Mouse (Mus musculus) midbrain, embryonic 14.5 days (tissue): ENCODE measurements around the gene Pip5k1b. TPM values are rescaled to one million over a fixed set of nuclear protein-coding genes. Genes with fewer than 3 reads are reported as not detected.

Experiments
- ATAC-seq: fragments of 200-750 bp; cut with Nextera tagmentation; 2 replicates; pipeline ENCODE4 v1.8.0; 2017; ENCODE audit warnings: moderate number of reproducible peaks, moderate library complexity; ENCODE audit not compliant: low FRiP score, low TSS enrichment
- DNase-seq: peaks from one replicate; pipeline ENCODE4 v3.0.0-alpha.2; 2015
- H3K27ac ChIP-seq: fragments of 300-500 bp; sonication (generic); replicated peaks from 2 replicates; pipeline ENCODE4 v1.5.1; 2014; ENCODE audit warnings: mild to moderate bottlenecking, low read depth, low read length, moderate library complexity
- H3K27me3 ChIP-seq: fragments of 300-500 bp; sonication (generic); 2 replicates; pipeline ENCODE4 v1.6.1; 2014; ENCODE audit warnings: low read length, control low read depth, mixed read lengths; ENCODE audit not compliant: control insufficient read depth, insufficient read depth
- H3K36me3 ChIP-seq: fragments of 300-500 bp; sonication (generic); 2 replicates; pipeline ENCODE4 v1.6.1; 2014; ENCODE audit warnings: low read length, control low read depth; ENCODE audit not compliant: control insufficient read depth, insufficient read depth
- H3K4me1 ChIP-seq: fragments of 300-500 bp; sonication (generic); 2 replicates; pipeline ENCODE4 v1.6.1; 2014; ENCODE audit warnings: mild to moderate bottlenecking, antibody characterized with exemption, low read length, control low read depth; ENCODE audit not compliant: control insufficient read depth, insufficient read depth
- H3K4me2 ChIP-seq: fragments of 300-500 bp; sonication (generic); 2 replicates; pipeline ENCODE4 v1.6.1; 2014; ENCODE audit warnings: mild to moderate bottlenecking, low read length, moderate library complexity
- H3K4me3 ChIP-seq: fragments of 300-500 bp; sonication (generic); replicated peaks from 2 replicates; pipeline ENCODE4 v1.5.1; 2014; ENCODE audit warnings: low read depth, low read length
- H3K9ac ChIP-seq: fragments of 300-500 bp; sonication (generic); replicated peaks from 2 replicates; pipeline ENCODE4 v1.6.1; 2014; ENCODE audit warnings: mild to moderate bottlenecking, low read length, moderate library complexity
- H3K9me3 ChIP-seq: fragments of 300-500 bp; sonication (generic); 2 replicates; pipeline ENCODE4 v1.6.1; 2016; ENCODE audit warnings: low read length, control low read depth, mixed read lengths; ENCODE audit not compliant: control insufficient read depth
- WGBS: fragments of 180-500 bp; shearing (Covaris S2); extraction: QIAGEN DNeasy Blood & Tissue Kit; methylation state at CpG from one replicate; pipeline ENCODE4 v1.1.7; 2014; 5-methylcytosine and 5-hydroxymethylcytosine counted together
- polyA plus RNA-seq: library from polyadenylated mRNA; unstranded; fragments of >200 nt; fragmentation: Nextera tagmentation; extraction: Ambion mirVana; gene quantifications from 2 replicates; pipeline ENCODE4 v1.2.1, GENCODE M21; 2014

Pip5k1b gene
- polyA plus RNA-seq, 1 experiment from 2014 or later, result 2.1 TPM

DNA sequence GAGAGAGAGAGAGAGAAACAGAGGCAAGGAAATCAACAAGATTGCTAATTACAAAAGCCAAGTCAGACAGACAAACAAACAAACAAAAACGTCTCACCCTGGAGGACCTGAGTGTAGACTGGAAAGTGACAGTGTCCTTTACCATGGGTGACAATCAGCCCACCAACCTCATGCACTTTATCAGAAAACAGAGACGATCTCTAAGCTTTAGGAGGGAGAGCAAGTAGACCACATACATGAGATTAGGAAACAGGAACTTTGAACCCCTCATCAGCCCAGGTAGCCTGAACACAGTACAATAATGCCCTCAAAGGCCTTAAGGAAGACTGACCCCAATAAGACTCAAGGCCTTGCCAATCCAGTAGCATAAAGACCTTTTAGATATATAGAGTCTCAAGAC lies 227.8 kb downstream of the Pip5k1b start:
- Histone ChIP-seq H3K36me3 (no peaks in the 10 kb centered on the region), H3K9ac (no peak overlapping the region), H3K4me3 (no peak overlapping the region), H3K27me3 (no peaks in the 10 kb centered on the region), H3K9me3 (no peaks in the 10 kb centered on the region), H3K4me1 (peaks cover 8% of the 10 kb centered on the region; the same call in 1 of the 2 replicates), H3K27ac (no peak overlapping the region), H3K4me2 (no peak overlapping the region)
- no peak for ATAC-seq
- DNase-seq, result no peak
- 77% methylated on average over 2 of the region's 2 CpGs for WGBS

DNA sequence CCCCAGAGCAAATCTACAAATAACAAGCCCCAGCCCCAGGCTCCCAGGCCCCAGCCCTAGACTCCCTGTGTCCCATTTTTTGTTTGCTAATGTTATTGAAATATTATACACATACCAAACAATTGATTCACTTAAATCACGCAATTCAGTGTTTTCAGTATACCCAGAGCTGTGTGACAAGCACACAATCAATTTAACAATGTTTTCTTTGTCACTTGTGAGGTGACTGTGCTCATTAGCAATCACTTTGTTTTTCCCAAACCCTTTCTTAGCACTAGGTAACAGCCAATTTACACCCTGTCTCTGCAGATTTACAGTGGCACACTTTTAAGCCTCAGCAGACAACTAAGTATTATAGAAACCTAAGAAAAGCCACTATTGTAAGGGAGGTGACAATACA lies 228.7 kb downstream of the Pip5k1b start:
- peaks cover 8% of the 10 kb centered on the region; the same call in 1 of the 2 replicates for H3K4me1 ChIP-seq
- no peaks in the 10 kb centered on the region for H3K9me3 ChIP-seq
- DNase-seq (no peak), ATAC-seq (no peak)
- 51% methylated on average over 1 of the region's 1 CpGs for WGBS
- no peak overlapping the region for H3K9ac ChIP-seq
- no peaks in the 10 kb centered on the region for H3K27me3 ChIP-seq
- no peak overlapping the region for H3K27ac ChIP-seq
- no peak overlapping the region for H3K4me3 ChIP-seq
- no peak overlapping the region for H3K4me2 ChIP-seq
- H3K36me3 ChIP-seq, result no peaks in the 10 kb centered on the region

DNA sequence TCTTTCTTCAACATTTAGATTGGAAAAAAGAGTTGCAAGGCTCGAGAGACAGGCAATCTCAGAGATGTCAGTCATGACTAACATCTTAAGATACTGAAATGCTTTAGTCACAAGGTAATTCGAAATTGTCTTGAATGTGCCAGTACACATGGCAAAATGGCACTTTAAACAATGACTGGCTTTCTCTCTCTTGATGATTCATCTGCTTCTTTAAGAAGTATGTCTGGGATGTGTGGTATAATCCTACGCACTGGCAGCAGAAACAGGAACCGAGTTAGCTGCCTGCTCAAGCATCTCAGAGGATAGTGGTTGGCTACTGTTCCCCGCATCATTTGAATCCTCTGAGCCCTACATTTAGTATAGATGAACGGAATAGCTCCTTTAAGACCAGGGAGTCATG lies 230.0 kb downstream of the Pip5k1b start:
- H3K4me3 ChIP-seq, result no peak overlapping the region
- 83% methylated on average over 6 of the region's 6 CpGs for WGBS

DNA sequence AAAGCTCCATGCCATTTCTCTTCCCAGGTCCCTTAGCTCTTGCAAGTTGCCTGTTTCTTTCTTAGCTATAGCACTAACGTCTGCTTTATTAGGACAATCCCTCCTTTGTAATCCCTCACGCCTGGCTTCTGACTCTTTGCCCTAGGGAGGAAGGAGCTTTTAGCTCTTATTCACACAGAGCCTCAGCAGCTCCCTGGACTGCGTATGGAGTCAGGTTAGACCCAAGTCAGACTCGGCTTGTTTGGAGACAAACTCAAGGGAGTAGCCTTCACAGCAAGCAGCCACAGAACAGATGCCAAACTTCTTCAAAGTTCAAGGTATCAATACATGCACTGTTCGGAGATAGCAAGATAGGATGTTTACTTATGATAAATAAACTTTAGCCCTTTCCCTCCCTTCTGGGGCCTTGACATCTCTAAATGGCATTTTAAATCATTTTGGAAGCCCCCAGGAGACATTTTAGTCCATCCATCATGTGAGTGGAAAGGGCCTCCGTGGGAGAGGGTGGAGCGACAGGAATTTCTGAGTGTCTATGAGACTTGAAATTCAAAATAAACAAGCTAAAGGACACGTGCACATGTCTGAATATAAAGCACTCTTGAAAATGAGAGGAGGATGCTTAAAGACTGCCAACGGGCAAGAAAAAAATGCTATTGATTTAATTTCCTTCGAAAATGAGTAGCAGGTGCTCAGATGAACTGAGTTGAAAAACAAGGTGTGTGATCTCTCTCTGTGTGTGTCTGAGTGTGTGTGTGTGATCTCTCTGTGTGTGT lies 231.6 kb downstream of the Pip5k1b start:
- Histone ChIP-seq H3K4me1 (peaks cover 8% of the 10 kb centered on the region; the same call in 1 of the 2 replicates), H3K27me3 (no peaks in the 10 kb centered on the region), H3K4me3 (no peak overlapping the region), H3K9me3 (no peaks in the 10 kb centered on the region), H3K4me2 (no peak overlapping the region), H3K9ac (no peak overlapping the region), H3K27ac (no peak overlapping the region), H3K36me3 (no peaks in the 10 kb centered on the region)
- DNase-seq, result no peak
- 42% methylated on average over 10 of the region's 10 CpGs for WGBS
- no peak for ATAC-seq

More for the DNA sequence above, 230.0 kb downstream of the Pip5k1b start:
- no peak for DNase-seq
- Histone ChIP-seq H3K27me3 (no peaks in the 10 kb centered on the region), H3K9ac (no peak overlapping the region), H3K9me3 (no peaks in the 10 kb centered on the region), H3K36me3 (no peaks in the 10 kb centered on the region), H3K4me1 (peaks cover 8% of the 10 kb centered on the region; the same call in 1 of the 2 replicates), H3K4me2 (no peak overlapping the region), H3K27ac (no peak overlapping the region)
- no peak for ATAC-seq

DNA sequence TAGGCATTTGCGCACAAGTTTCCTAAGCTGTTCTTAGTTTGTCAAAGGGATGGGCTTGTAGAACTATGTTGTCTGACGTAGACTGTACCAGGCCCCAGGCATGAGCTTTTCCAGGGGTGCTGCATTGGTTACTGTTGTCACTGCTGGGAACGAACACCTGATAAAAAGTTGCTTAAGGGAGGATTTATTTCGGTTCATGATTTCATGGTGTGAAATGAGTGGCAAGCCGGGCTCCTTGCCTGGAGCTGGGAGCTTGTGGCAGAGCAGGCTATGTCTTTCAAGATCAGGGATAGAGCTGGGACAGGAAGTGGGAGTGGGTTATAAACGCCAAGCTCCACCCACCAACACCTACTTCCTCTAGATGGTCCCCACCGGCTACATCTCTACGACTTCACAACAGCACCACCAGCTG lies 233.8 kb downstream of the Pip5k1b start:
- H3K4me2 ChIP-seq, result no peak overlapping the region
- H3K27ac ChIP-seq, result no peak overlapping the region
- H3K4me3 ChIP-seq, result no peak overlapping the region
- ATAC-seq (no peak), DNase-seq (no peak)
- no peaks in the 10 kb centered on the region for H3K9me3 ChIP-seq
- no peak overlapping the region for H3K9ac ChIP-seq
- H3K36me3 ChIP-seq, result no peaks in the 10 kb centered on the region
- H3K4me1 ChIP-seq, result peaks cover 8% of the 10 kb centered on the region
- no peaks in the 10 kb centered on the region for H3K27me3 ChIP-seq
- 88% methylated on average over 8 of the region's 8 CpGs for WGBS

DNA sequence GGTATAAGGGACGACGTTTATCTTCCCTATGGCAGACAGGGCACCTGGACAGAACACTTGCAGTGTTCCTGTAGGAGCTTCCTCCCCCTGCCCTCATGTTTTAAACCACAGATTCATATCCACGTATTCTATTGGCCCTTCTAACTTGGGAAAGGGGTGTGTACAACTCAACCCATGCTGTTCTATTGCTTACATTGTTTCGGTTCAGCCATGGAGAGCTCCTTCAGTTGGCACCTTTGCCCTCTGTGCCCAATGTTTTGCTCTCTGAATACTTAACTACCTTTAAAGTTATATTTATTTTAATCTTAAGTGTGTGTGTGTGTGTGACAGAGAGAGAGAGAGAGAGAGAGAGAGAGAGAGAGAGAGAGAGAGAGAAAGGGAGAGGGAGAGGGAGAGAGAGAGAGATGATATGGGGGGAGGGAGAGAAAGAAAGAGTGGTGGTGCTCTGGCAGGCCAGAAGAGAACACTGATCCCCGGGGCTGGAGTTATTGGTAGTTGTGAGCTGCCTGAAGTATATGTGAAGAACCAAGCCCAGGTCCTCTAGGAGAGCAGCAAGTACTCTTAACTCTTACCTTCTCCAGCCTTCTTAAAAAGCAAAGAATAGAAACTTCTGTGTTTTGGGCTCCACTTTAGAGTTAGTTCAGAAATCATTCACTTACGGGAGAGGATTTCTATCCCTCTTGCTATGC lies 234.3 kb downstream of the Pip5k1b start:
- ATAC-seq, result no peak
- H3K9ac ChIP-seq, result no peak overlapping the region
- 92% methylated on average over 6 of the region's 6 CpGs for WGBS
- no peak overlapping the region for H3K4me2 ChIP-seq
- no peaks in the 10 kb centered on the region for H3K36me3 ChIP-seq
- peaks cover 14% of the 10 kb centered on the region for H3K4me1 ChIP-seq
- no peak for DNase-seq
- H3K4me3 ChIP-seq, result no peak overlapping the region
- no peaks in the 10 kb centered on the region for H3K9me3 ChIP-seq
- no peaks in the 10 kb centered on the region for H3K27me3 ChIP-seq
- no peak overlapping the region for H3K27ac ChIP-seq

DNA sequence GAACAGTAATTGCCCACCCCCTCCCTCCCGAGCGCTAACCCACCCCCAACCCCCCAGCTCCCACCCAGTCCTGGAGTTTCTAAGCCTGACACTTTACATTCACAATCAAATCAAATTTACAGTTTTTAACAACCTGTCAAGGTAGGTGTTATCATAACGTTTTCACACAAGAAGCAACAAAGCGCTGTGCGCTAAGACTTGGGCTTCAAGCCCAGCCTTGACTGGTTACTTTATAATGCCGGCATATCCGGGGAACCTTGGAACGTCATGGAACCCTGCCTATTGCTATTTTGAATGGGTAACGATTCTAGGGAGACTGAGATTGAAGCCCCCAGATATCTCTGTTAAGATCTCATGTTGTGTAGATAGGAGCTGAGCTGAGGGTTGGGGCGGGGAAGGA lies 237.5 kb downstream of the Pip5k1b start:
- H3K4me2 ChIP-seq, result no peak overlapping the region
- ATAC-seq (no peak), DNase-seq (no peak)
- H3K9ac ChIP-seq, result no peak overlapping the region
- peaks cover 7% of the 10 kb centered on the region for H3K4me1 ChIP-seq
- no peak overlapping the region for H3K4me3 ChIP-seq
- 86% methylated on average over 10 of the region's 10 CpGs for WGBS
- no peaks in the 10 kb centered on the region for H3K36me3 ChIP-seq
- H3K9me3 ChIP-seq, result no peaks in the 10 kb centered on the region
- H3K27ac ChIP-seq, result no peak overlapping the region
- no peaks in the 10 kb centered on the region for H3K27me3 ChIP-seq

DNA sequence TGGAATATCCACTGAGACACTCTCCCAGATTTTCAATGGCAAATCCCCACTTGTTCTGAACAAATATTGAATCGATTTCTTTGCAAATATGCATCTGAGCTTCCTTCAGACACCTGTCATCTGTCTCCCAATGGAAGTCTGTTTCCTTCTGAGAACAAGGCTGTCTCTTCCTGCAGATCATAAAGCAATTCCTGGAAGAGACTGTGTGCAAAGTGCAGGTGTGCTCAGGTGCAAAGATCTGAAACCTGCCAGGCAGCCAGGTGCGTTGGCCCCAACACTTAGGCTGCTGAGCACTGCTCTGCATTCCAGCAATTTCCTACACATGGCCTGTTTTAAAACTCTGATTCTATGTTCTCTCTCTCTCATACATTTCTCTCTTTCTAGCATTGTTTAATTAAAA lies 237.9 kb downstream of the Pip5k1b start:
- H3K4me2 ChIP-seq, result no peak overlapping the region
- WGBS, result 95% methylated on average over 2 of the region's 2 CpGs
- H3K36me3 ChIP-seq, result no peaks in the 10 kb centered on the region
- H3K27ac ChIP-seq, result no peak overlapping the region
- H3K27me3 ChIP-seq, result no peaks in the 10 kb centered on the region
- H3K4me1 ChIP-seq, result peaks cover 12% of the 10 kb centered on the region
- ATAC-seq (no peak), DNase-seq (no peak)
- H3K9me3 ChIP-seq, result no peaks in the 10 kb centered on the region
- H3K9ac ChIP-seq, result no peak overlapping the region
- no peak overlapping the region for H3K4me3 ChIP-seq
